Mouse (Mus musculus): ENCODE measurements around the gene Vmn1r47.
"Not testable (repeated sequence)": the region's sequence is repeated elsewhere in the genome, so short reads cannot be mapped to it uniquely, and the experiment has no call there.

The Vmn1r47 gene

DNA sequence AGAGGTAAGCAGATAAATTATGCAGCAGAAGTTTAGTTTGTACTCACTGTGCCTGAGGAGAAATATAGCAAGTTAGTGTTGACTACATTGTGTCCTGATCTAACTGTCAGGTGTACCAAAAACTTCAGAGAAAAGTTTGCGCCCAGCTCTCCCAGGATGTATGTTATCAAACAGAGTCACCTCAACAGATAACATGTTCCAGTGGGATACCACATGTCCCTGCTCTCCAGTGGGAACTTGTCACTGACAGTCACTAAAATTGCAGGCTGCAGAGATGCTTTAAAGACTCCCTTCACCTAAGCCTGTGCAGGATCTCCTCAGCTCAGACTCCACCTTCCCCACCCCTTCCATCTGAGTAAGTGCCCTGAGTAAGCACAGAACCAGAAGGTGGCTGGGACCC, at the start of gene Vmn1r47:
Gene Vmn1r47, plus strand, starts transcription at position 301 of the 400 bp plus-strand sequence.
- not testable (repeated sequence) for DNase-seq (ENCODE audit: low read depth)

DNA sequence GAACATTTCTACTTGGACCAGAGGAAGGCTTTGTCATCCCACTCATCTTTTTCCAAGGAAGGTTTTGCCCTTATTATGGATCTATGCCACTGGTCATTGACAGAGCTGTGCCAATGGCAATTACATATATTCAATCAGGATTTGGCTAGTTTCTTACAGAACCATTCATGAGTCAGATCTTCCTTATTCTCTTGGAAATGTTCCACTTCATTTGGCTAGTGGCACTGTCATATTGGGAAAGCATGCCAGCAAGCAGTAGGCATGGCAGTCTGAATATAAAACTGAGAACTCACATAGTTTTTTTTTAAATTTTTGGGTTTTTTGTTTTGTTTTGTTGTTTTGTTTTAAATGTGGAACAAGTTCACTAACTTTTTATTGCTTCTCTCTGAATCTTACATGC, 49.6 kb upstream of the Vmn1r47 start:
- DNase-seq (ENCODE audit: low read depth): no peak

DNA sequence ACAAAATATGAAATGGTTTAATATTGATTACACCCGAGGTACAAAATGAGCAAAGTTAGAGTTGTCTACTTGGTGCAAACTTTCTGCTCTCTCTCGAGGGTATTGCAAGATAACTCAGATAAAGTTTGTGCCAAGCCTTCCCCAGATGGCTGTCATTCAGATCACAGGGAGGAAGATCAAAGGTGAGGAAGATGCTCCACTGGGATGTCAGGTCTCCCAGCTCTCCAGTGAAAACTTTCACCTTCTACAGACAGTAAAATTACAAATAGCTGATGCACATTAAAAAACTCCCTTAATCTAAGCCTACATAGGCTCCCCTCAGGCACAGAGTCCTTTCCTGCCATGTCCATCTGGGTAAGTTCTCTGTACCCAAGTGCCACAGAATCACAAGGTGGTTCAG, 46.9 kb upstream of the Vmn1r47 start, which contains the start of gene Vmn1r46:
Gene Vmn1r46, plus strand, starts transcription at position 301 of the 400 bp plus-strand sequence.
- no peak for DNase-seq (ENCODE audit: low read depth)

DNA sequence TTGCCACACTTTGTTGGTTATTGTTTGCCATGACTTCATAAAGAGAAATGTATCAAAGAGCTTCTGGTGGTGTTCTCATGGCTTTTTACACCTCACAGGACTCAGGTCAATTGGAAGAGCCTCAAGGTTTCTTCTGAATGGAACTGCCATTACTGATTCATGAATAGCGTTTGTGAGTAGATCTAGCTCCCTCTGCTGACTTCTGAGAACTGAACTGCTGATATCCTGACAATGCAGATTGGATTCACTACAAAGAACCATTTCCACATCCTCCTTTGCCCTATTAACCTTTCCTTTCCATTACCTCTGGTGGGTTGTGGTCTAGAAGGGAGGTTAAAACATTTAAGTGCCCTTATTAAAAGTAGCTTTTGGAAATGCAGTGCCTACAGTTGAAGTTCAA, 30.0 kb upstream of the Vmn1r47 start:
- DNase-seq (ENCODE audit: low read depth): no peak

DNA sequence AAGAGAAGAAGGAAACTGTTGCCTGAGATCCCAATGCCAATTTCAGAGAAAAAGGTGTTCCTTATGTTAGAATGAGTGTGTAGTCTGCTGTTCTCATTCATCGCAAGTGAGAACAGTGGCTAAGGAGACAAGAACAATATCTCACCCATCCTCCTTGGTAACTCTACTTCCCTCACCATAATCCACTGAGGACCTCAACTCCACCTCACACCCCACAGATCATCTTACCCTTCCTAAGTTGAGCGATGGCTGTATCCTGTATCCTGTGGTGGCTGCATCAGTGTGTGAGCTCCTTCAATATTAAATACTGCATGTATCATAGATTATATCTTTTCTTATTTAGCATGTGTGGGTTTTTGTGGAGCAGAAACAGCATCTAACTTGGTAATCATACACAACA, 20.8 kb downstream of the Vmn1r47 start, which contains the start of gene Vmn1r48:
Gene Vmn1r48, minus strand, starts transcription at position 101 of the 400 bp plus-strand sequence.
- not testable (repeated sequence) for DNase-seq (ENCODE audit: low read depth)

Measured in c-Kit-positive CD71-positive TER-119-negative erythroid progenitor cells, embryonic 14.5 days (primary cell).